Mouse (Mus musculus) ovary, postnatal 14 days (tissue): ENCODE measurements around the gene St6galnac6.

Experiments used
- DNase-seq: peaks from one replicate; pipeline ENCODE4 v3.0.0; 2022; ENCODE audit warnings: low spot score

Gene St6galnac6

DNA sequence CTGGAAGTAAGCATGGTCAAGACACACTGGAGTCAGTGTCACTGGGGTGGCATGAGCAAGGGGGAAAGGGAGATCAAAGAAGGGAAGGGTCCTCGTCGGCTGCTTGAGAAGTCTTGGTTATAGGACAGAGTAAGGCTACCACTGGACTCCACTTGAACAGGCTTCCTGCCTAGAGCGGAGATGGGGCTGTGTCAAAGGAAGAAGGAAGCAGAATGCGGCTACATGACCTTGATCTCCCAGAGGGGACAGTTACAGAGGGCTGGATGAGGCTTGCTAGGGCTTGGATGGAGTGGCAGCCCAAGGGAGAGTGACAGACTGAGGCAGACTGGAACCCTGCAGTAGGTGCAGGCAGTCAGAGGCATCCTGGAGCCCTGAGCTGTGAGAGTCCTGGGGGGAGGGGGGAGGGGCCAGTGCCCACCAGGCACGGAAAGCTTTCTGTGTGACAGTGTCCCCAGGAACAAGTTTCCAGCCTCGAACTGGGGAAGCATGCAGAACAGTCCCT, 41.1 kb downstream of the St6galnac6 start:
- DNase-seq, result no peak

- DNase-seq, result no peak
Observed at GRCm38 (mm10) chr2:32641810-32642209, 42.3 kb downstream of the St6galnac6 start.

- no peak for DNase-seq
Observed at GRCm38 (mm10) chr2:32642813-32643212, 43.3 kb downstream of the St6galnac6 start.

GRCm38 (mm10) chr2:32644083-32644482, 44.6 kb downstream of the St6galnac6 start:
- DNase-seq, result no peak

GRCm38 (mm10) chr2:32644799-32645475, 45.4 kb downstream of the St6galnac6 start:
- DNase-seq, result no peak

- DNase-seq, result no peak
Observed at GRCm38 (mm10) chr2:32645647-32646046, 46.1 kb downstream of the St6galnac6 start.

GRCm38 (mm10) chr2:32646379-32647056, 47.0 kb downstream of the St6galnac6 start, which contains the start of gene Eng:
TSS of gene Eng (plus strand) at chr2:32646595.
- DNase-seq, result no peak

- DNase-seq, result no peak
Observed at GRCm38 (mm10) chr2:32647366-32647765, 47.9 kb downstream of the St6galnac6 start.

- DNase-seq, result no peak
Observed at GRCm38 (mm10) chr2:32653764-32654163, 54.3 kb downstream of the St6galnac6 start.

DNA sequence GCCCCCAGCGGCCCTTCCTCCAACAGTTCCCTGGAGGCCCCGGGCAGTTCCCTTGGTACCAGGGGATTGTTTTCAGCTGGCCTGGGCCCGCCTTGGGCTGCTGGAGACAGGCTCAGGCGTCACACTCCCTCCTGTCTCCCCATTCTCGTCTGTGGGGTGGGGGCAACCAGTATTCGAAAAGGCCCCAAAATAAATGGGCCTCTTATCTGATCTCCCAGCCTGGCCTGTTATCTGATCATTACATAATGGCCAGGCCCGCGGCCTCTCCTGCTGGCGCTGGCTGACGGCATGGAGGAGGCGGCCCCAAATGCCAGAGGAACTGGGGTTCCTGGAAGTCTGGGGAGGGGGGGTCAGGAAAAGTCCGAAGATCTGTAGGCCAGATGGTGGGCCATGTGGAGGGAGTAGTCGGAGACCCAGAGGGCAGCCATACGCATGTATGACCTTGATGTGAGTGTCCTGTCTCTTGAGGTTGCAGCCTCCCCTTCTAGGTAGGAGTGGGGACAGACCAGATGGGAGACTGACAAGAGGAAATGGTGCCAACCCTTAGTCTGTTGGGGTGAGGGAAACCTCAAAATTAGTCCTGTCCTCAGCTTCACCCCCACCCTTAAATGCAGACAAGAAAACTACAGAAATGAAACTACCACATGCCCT, 55.4 kb downstream of the St6galnac6 start:
- no peak for DNase-seq

GRCm38 (mm10) chr2:32655394-32655744, 55.9 kb downstream of the St6galnac6 start:
- no peak for DNase-seq

GRCm38 (mm10) chr2:32655826-32656225, 56.3 kb downstream of the St6galnac6 start:
- no peak for DNase-seq

DNA sequence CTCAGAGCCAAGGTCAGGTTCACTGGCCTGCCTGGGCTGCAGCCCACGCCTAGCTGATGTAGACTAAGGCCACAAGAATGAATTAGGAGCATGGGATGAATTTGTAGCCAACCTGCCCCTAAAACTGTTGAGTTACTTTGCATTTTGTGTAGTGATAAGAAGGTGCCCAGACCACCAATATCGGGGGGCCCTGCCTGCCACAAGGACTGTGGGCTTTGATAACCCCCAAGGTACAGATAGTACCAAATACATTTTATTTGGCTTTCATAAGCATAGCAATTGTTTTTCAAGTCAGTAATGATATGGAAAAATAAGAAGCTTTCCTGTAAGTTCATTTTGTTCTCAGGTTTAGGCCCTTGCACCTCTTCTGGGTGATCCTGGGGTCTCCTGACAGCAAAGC, 59.4 kb downstream of the St6galnac6 start:
- DNase-seq, result no peak

DNA sequence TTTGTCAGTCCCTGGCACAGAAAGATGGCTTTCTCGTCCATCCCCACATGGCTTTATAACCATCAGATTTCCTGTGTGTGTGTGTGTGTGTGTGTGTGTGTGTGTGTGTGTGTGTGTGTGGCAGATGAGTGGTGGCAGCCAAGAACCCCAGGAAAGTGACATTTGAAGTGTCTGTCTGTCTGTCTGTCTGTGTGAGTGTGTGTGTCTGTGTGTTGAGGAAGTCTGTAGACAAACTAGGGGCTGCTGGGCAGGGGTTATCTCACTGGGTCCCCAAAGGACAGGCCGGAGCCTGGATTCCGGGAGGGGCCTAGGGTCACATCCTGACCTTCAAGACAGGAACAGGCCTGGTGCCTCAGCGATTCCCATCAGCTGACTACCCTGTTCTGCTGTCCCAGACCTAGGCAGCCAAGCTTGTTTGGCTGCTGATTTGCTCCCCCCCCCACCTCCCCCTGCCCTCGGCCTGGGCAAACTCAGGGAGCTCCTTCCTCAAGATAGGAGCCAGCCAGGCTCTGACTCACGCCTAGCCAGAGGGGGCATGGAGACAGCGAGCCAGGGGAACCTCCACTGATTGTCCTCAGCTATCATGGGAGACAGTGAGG, 62.1 kb downstream of the St6galnac6 start:
- DNase-seq, result no peak

- no peak for DNase-seq
Observed at GRCm38 (mm10) chr2:32662291-32662690, 62.8 kb downstream of the St6galnac6 start.

GRCm38 (mm10) chr2:32665345-32665744, 65.8 kb downstream of the St6galnac6 start:
- no peak for DNase-seq

- DNase-seq, result no peak
Observed at GRCm38 (mm10) chr2:32665853-32666252, 66.3 kb downstream of the St6galnac6 start.

DNA sequence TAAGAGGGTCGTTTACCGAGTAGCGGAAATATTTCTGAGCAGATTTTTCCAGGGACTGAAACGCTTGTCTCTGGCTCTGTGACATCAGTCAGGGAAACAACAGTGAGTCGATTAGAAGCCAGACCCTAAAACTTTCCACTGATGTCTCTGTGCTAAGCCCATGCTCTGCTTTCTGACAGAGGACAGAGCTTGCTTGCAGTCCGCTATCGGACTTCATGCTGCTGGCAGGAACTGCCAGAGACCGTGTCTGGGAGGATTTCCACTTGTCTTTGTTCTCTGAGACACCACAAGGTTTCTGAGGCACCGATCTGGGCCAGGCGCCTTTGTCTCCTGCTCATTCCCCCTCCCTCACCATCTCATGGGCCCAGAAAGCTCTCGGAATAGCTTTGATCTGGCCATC, 68.3 kb downstream of the St6galnac6 start:
- no peak for DNase-seq

- no peak for DNase-seq
Observed at GRCm38 (mm10) chr2:32668176-32668575, 68.7 kb downstream of the St6galnac6 start.

GRCm38 (mm10) chr2:32669876-32670275, 70.4 kb downstream of the St6galnac6 start:
- no peak for DNase-seq
